Mouse (Mus musculus): ENCODE results near the gene Hrk. TPM values are rescaled to one million over a fixed set of nuclear protein-coding genes. Genes with fewer than 3 reads are reported as not detected.

Hrk gene
- polyA plus RNA-seq, 1 experiment from 2014 or later = not detected

DNA sequence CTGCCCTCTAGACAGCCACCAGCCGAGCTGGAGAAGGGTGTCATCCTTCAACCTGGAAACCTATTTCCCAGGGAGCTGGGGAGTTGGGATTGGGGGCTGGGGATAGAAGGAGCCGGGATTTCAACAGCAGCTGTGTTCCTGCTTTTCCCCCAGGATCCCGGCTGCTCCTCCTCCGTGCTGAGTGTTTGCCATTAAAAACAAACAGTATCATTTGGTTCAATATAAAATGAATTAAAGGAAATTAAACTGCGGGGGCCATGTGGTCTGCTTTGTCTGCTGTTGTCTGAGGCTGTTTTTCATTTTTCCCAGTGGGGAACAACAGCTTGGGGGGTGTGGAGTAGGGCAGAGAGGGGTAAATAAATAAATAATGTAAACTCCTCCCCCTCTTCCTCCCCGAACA is 53.0 kb downstream of the Hrk start:
- no peaks in the 10 kb centered on the region for H3K36me3 ChIP-seq (ENCODE audit: inconsistent target)
- no peak overlapping the region for H3K27ac ChIP-seq
- WGBS (ENCODE audit: missing documents) = 87% methylated on average over 5 of the region's 6 CpGs
- no peak overlapping the region for H3K4me3 ChIP-seq (ENCODE audit: inconsistent target)
- no peaks in the 10 kb centered on the region for H3K79me2 ChIP-seq (ENCODE audit: inconsistent target)

DNA sequence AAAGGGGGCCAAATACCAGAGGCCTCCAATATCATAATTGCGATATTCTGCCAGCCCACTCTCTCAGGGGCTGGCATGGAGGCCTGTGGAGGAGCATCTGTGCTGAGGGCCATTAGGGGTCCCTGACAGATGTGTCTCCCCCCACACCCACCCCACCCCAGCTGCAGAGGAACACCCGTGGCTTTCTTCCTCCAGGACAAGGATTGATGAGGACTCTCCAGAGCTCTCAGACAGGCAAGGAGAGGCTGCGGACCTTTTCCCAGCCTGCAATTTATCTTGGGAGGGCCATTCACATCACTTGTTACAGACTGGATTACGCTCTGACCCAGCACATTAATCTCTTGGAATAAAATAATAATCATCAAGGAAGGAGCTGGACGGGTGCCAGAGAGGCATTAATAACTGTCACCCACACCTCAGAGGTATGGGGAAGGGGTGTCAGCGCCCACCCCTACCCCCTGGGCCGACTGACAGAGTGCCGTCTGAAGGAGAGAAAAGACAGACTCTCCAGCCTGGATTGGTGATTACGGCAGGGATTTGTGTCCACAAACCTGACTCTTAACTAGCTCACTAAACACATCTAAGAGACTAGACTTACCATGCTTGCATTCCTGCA is 58.8 kb downstream of the Hrk start:
- Histone ChIP-seq H3K4me3 (ENCODE audit: inconsistent target) (no peak overlapping the region), H3K79me2 (ENCODE audit: inconsistent target) (no peaks in the 10 kb centered on the region), H3K36me3 (ENCODE audit: inconsistent target) (no peaks in the 10 kb centered on the region), H3K27ac (no peak overlapping the region)
- whole genome bisulfite sequencing (ENCODE audit: missing documents) = 71% methylated on average over 9 of the region's 9 CpGs

DNA sequence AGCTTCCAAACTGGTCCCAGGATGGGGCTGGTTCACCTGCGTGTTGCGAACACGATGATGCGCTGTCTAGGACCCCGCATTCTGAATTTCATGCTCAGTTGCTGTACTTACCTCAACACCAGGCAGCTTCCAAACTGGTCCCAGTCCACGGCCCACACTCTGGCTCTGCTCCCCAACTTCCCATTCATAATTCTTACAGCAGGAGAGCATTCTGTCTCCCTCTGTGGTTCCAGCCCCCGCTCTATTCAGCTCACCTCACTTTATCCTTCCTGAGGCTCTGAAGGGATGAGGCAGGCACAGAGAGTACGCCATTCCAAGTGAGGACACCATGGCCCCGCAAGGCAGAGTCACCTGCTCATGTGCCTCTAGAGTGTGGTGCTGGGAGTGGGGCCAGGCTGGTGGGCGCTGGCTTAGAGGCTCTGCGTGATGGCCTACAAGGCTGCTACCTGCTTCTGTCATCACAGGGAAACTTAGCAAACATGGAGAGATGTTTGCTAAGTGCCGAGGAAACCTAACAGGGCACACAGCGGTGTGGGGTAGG is 65.7 kb downstream of the Hrk start:
- Histone ChIP-seq H3K4me3 (ENCODE audit: inconsistent target) (no peak overlapping the region), H3K27ac (no peak overlapping the region), H3K79me2 (ENCODE audit: inconsistent target) (no peaks in the 10 kb centered on the region), H3K36me3 (ENCODE audit: inconsistent target) (no peaks in the 10 kb centered on the region)
- 96% methylated on average over 13 of the region's 13 CpGs for WGBS (ENCODE audit: missing documents)

DNA sequence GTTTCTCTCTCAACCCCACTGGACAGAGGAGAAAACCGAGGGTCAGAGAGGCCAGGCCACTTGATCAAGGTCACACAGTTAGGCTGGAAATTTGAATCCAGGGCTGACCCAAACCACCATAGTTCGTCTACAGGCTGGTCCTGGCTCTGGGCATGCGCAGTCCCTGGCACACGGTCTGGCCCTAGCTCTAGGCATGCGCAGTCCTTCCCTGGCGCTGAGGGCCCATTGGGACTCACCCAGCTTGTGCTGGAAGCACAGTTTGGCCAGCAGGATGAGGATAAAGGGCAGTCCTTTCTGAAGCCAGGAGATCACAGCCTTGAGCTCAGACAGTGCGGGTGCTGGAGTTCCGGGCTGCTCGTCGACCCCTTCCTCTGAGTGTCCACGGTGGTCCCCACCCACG is 72.4 kb downstream of the Hrk start:
- H3K79me2 ChIP-seq (ENCODE audit: inconsistent target) = no peaks in the 10 kb centered on the region
- no peaks in the 10 kb centered on the region for H3K36me3 ChIP-seq (ENCODE audit: inconsistent target)
- H3K27ac ChIP-seq = no peak overlapping the region
- H3K4me3 ChIP-seq (ENCODE audit: inconsistent target) = no peak overlapping the region
- 86% methylated on average over 12 of the region's 12 CpGs for WGBS (ENCODE audit: missing documents)

Other genes with a start within 250 kb of the Hrk start
- gene Fbxo21, start 187.9 kb upstream of the Hrk start, polyA plus RNA-seq (2018) = 8.3 to 14.7 TPM (median 11.1 TPM) in 3 replicates
- gene Tesc, start 136.9 kb upstream of the Hrk start, polyA plus RNA-seq (2018) = not detected in 3 replicates
- gene Fbxw8, start 9.2 kb upstream of the Hrk start, polyA plus RNA-seq (2018) = 12.7 to 25.2 TPM (median 16.7 TPM) in 3 replicates
- 0.63 to 1.3 TPM (median 0.76 TPM) in 3 replicates for gene Rnft2, start 80.5 kb downstream of the Hrk start, polyA plus RNA-seq (2018)
- 4.2 to 5.3 TPM (median 4.9 TPM) in 3 replicates for gene 2410131K14Rik, start 80.6 kb downstream of the Hrk start, polyA plus RNA-seq (2018)